In the genomic region with DNA sequence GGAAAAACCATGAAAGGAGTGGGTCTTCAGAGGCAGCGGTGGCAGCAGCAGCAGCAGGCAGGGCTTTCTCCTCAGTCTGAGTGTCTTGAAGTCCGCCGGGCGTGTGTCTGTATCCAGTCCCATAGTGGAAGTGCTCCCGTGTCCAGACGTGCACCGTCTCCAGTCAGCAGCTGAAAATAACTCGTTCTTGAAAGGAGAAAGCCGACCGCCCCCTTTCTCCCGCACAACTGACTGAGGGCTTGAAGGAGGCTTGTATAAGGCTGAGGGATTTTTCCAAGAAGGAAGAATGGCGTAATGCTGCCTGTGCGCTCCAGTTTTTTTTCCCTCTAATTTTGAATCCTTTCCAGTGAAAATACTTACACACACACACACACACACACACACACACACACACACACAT, we compare ENCODE assay signal across 10 mouse cellular contexts. TPM values are rescaled to one million over a fixed set of nuclear protein-coding genes. Genes with fewer than 3 reads are reported as not detected.
DNase-seq lines count a peak whose midpoint lies in the region; ATAC-seq and TF ChIP-seq lines count a peak whose summit lies in the region.
"Had no signal": no experiment of that assay in that cellular context is flagged by ENCODE, and none has a peak within 500 bp of the region (broad histone marks: within the 10 kb centered on the region; RNA-seq: fewer than 3 reads in every experiment).

TSS of gene Gdf5 (minus strand) at position 244 of the 400 bp plus-strand sequence.

- peak within 1 kb of the TSS; percentile 50 for H3K4me2 ChIP-seq in embryonic facial prominence, embryonic 14.5 days (ENCODE audit: low read depth, low read length)

- no peak for TF ChIP-seq POLR2A in kidney, adult 2 months (IDR thresholded peaks at IDR 0.05; ENCODE audit: low read depth, low read length)

- DNase-seq in left cerebral cortex, adult 18-20 months (ENCODE audit: low spot score in 2 of 2) = peak; percentile 33 to 44
- no peak for DNase-seq in left cerebral cortex, adult 11 months (ENCODE audit: low spot score)
- peak; percentile 75 for DNase-seq in embryonic facial prominence, embryonic 14.5 days (ENCODE audit: low spot score)
- DNase-seq in left cerebral cortex, postnatal 14 days (ENCODE audit: low spot score in 2 of 2) = peak; percentile 56 to 70
- peak; percentile 26 for DNase-seq in right cerebral cortex, postnatal 25 days
- DNase-seq in kidney, adult 2 months = no peak
- DNase-seq in thymus, postnatal 25 days = no peak

- TF ChIP-seq CTCF in kidney, adult 2 months (conservative IDR thresholded peaks at IDR 0.05; ENCODE audit: insufficient read depth, insufficient read length, low read depth, low read length) = no peak

- peaks cover 36% of the 10 kb centered on the region for H3K4me1 ChIP-seq in embryonic facial prominence, embryonic 14.5 days (ENCODE audit: control insufficient read depth, insufficient read depth, low read length)
- no peaks in the 10 kb centered on the region for H3K4me1 ChIP-seq in kidney, adult 2 months (ENCODE audit: control insufficient read depth, insufficient read depth, low read length)

- no peaks in the 10 kb centered on the region; the same call in 1 of the 2 replicates for H3K27me3 ChIP-seq in embryonic facial prominence, embryonic 14.5 days (replicated peaks; ENCODE audit: control insufficient read depth, insufficient read depth, low read length)
- no peaks in the 10 kb centered on the region for H3K27me3 ChIP-seq in kidney, adult 2 months (replicated peaks; ENCODE audit: control insufficient read depth, insufficient read depth, low read length)

- peak within 1 kb of the TSS; percentile 14 for H3K4me3 ChIP-seq in embryonic facial prominence, embryonic 14.5 days (ENCODE audit: low read depth, low read length)
- H3K4me3 ChIP-seq in kidney, adult 2 months (ENCODE audit: insufficient read depth, low read depth, low read length) = no peak within 1 kb of the TSS

- WGBS in embryonic facial prominence, embryonic 14.5 days = 20% methylated on average over 12 of the region's 13 CpGs
- 52% methylated on average over 13 of the region's 13 CpGs for WGBS in kidney, adult 2 months

- peak; percentile 58 for ATAC-seq in embryonic facial prominence, embryonic 14.5 days (ENCODE audit: low read depth)
- ATAC-seq in megakaryocyte-erythroid progenitor cell, adult 5-6 weeks (replicated peaks; ENCODE audit: low FRiP score, low TSS enrichment, poor library complexity, severe bottlenecking) = no peak

- no peaks in the 10 kb centered on the region for H3K36me3 ChIP-seq in embryonic facial prominence, embryonic 14.5 days (ENCODE audit: control insufficient read depth, insufficient read depth, low read length)
- no peaks in the 10 kb centered on the region for H3K36me3 ChIP-seq in kidney, adult 2 months (ENCODE audit: control insufficient read depth, insufficient read depth, low read length)

- no peaks in the 10 kb centered on the region for H3K9me3 ChIP-seq in embryonic facial prominence, embryonic 14.5 days (ENCODE audit: control insufficient read depth, low read length)

- H3K9ac ChIP-seq in embryonic facial prominence, embryonic 14.5 days (ENCODE audit: low read depth, low read length) = peak within 1 kb of the TSS; percentile 54

- peak within 1 kb of the TSS; percentile 46; the same call in 1 of the 2 replicates for H3K27ac ChIP-seq in embryonic facial prominence, embryonic 14.5 days (replicated peaks; ENCODE audit: low read depth, low read length)
- H3K27ac ChIP-seq in kidney, adult 2 months (ENCODE audit: insufficient read depth, low read depth, low read length) = no peak within 1 kb of the TSS

- intact Hi-C loops in left cerebral cortex, postnatal 14 days (cut with DNase I) = no loop called here

RNA-seq across cellular contexts. Expression of gene Gdf5, which starts in this region (rescaled TPM):
- under 1 TPM; 0.19 to 0.21 TPM for total RNA-seq in left cerebral cortex, adult 18-20 months (2021)
- polyA plus RNA-seq in embryonic facial prominence, embryonic 14.5 days (2014; fragmentation: Nextera tagmentation; extraction: Ambion mirVana) = 3.3 and 3.8 TPM in 2 replicates
- total RNA-seq in left cerebral cortex, postnatal 14 days (2021) = under 1 TPM; 0.29 to 0.55 TPM
- not detected in 2 replicates for total RNA-seq in megakaryocyte-erythroid progenitor cell, adult 5-6 weeks (2014; fragmentation: Nextera tagmentation)
- total RNA-seq in megakaryocyte-erythroid progenitor cell, adult 5-6 weeks (2017) = not detected in 2 replicates
- polyA plus RNA-seq in kidney, adult 2 months (2012; rRNA removed) = 0.29 and 0.41 TPM in 2 replicates
- total RNA-seq: granulocyte monocyte progenitor cell, adult 5-6 weeks; megakaryocyte, adult 5-6 weeks had no signal

Comparison
In these comparisons a context has a peak if more than half of its experiments do, and no peak if none do; other contexts are left out.
1. Peak in DNase-seq in left cerebral cortex, adult 18-20 months; RNA of the gene not detected or under 1 TPM.
2. Peak in DNase-seq in left cerebral cortex, postnatal 14 days; RNA of the gene not detected or under 1 TPM.
3. DNase-seq: peak in embryonic facial prominence, embryonic 14.5 days (single experiment) and right cerebral cortex, postnatal 25 days (single experiment); none in left cerebral cortex, adult 11 months (single experiment), kidney, adult 2 months (single experiment) and thymus, postnatal 25 days (single experiment).